Mouse (Mus musculus): ENCODE measurements around the gene Tacc3. TPM values are rescaled to one million over a fixed set of nuclear protein-coding genes. Genes with fewer than 3 reads are reported as not detected.

The Tacc3 gene
- 16.3 TPM for polyA plus RNA-seq (2014; fragmentation: Illumina TruSeq; extraction: RNeasy Lipid Tissue Mini Kit (QIAGEN cat#74804); ENCODE audit: low read depth, low replicate concordance)

DNA sequence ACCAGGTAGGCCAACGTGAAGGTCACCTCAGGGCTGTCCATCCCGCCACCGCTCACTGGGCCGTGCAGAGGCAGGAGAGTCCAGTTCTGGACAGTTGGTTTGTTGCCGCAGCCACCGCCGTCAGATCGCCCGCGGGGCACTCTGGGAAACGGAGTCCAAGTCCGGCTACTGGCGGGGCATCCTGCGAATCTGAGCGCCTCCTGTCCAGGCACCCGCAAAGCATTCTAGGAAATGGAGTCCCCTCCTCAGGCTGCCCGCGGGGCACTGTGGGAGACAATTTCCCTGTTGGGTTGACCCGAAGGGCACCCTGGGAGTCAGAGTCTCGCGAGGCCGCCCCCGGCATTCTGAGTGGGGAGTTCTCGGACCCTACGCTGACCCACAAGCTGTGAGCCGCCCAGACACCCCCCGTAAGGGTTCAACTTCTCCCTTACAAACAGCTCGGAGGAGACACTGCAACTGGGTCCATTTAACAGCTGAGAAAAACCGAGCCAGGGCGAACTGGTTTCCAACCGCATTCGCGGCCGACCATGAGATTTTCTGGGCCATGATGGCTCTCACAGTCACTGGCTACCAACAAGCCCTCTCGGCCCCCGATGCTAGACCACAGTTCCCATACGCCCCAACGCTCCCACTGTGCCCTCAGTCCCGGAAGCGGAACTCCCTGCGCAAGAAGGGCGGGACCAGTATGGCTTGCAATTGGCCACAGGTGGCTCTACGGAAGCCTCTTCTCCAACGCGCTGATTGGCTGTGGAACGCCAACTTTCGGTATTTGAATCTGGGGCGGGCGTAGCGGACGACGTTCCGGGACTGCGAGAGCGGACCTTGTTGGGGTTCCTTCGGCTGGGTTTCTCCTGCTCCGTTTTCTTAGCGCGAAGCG, at the start of gene Tacc3, which contains the start of gene Tmem129:
TSS of gene Tacc3 (plus strand) at position 342 of the 877 bp plus-strand sequence.
TSS of gene Tmem129 (minus strand) at position 630 of the 877 bp plus-strand sequence.

DNA sequence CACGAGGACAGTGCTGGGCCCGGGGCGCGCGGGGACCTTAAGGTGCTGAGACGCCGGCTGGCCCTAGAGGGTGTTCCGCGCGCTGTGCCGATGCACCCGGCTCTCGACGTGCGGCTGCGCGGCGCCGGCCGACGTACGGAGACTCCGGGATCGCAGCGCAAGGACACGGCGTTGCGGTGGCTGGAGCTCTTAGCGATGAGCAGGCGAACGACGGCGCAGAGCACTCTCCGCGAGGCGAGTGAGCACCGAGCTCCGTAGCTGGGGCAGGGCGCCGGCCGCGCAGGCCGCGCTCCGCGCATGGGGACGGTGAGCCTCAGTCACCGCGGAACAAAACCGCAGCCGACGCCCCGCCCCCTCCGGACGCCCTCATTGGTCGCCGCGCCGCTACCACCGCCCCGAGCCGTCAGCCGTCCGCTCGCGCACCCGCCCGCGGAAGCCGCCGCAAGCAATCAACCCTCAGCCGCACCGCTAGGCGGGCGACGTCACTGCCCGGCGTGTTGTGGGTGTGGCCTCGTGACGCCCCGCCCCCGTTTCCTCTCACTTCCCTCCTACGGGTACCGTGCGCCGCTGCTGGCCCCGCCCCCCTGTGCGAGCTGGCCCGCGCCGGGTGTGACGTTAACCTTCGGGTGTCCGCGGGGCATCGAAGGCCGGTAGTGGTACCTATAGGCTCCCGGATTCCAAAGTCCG, 28.5 kb upstream of the Tacc3 start, which contains the start of the genes Fam53a and Gm9903:
TSS of gene Fam53a (minus strand) at position 335 of the 687 bp plus-strand sequence.
TSS of gene Gm9903 (plus strand) at position 625 of the 687 bp plus-strand sequence.

DNA sequence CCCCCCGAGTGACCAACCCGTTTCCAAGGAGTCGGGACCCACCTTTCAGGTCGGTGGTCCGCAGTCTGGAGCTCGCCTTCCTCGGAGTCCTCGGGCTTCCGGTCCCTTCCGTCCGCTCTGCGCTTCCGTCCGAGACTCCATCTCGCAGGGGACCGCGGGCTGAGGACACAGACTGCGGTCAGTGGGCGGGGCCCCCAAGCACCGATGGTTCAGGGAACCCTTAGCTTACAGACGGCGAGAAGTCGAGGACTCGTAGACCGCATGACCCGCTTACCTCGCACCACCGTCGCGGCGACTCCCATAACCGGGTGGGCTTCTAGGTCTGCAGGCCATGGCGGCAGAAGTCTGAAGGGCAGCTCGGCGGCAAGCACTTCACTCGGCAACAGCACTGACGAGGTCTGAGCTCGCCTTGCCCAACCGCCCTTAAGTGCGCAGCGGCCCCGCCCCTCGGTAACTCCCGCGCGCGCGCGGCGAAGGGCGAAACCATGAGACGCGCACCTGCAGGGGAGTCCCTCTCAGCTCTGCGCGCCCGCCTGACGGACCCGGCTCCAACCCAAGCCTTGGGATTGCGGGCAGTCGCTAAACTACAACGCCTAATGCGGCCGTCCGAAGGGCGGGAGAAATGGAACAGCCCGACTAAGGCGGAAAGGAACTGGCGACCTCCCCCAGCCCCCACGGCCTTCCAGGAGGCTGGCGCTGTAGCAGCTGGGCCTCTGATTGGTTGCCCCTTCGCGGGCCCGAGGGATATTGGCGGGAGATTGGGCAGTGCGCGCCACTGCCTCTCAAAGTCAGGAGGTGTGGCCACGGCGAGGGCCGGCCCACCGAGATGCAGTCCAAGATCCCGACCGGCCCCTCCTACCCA, 5.8 kb upstream of the Tacc3 start, which contains the start of gene Slbp:
TSS of gene Slbp (minus strand) at position 654 of the 862 bp plus-strand sequence.

DNA sequence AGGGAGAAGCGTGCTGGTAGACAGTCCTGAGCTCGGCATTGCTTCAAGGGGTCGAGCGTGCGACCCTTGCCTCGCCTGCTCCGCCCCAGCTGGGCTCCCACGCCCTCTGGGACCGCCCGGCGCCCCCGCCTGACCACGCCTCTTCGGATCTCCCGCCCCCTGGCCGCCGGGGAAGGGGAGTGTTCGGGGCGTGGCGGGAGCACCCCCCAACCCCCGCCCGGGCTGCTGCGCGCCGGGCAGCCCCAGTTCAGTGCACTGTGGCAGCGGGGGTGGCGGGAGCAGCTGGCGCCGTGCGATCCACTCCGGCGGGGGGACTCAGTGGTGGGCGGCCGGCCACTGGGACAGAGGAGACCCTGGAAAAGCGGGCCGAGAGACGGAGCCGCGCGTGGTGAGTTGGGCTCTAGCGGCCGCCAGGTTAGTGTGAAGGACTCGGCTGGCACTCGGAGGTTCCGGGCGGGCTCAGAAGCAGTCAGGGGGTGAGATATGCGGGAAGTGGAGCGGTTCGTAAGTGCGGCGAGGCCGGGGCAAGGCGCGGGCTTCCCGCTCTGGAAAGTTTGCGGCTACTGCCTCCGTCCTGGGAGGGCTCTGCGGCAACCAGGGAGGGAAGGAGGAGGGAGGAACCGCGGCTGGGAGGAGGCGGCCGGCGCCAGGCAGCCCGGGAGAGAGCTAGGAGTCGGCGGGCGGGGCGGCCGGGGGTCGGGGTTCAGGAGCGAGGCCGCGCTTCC, 63.8 kb downstream of the Tacc3 start, which contains the start of gene Fgfr3:
TSS of gene Fgfr3 (plus strand) at position 134 of the 725 bp plus-strand sequence.

Other genes with a start within 250 kb of the Tacc3 start
- not detected for gene Nkx1-1, start 224.2 kb upstream of the Tacc3 start, polyA plus RNA-seq (2014; fragmentation: Illumina TruSeq; extraction: RNeasy Lipid Tissue Mini Kit (QIAGEN cat#74804); ENCODE audit: low read depth, low replicate concordance)
- gene Fam53a, start 28.5 kb upstream of the Tacc3 start, polyA plus RNA-seq (2014; fragmentation: Illumina TruSeq; extraction: RNeasy Lipid Tissue Mini Kit (QIAGEN cat#74804); ENCODE audit: low read depth, low replicate concordance) = 7.3 TPM
- gene Gm9903, start 28.2 kb upstream of the Tacc3 start, polyA plus RNA-seq (2014; fragmentation: Illumina TruSeq; extraction: RNeasy Lipid Tissue Mini Kit (QIAGEN cat#74804); ENCODE audit: low read depth, low replicate concordance) = not detected
- 117 TPM for gene Slbp, start 5.6 kb upstream of the Tacc3 start, polyA plus RNA-seq (2014; fragmentation: Illumina TruSeq; extraction: RNeasy Lipid Tissue Mini Kit (QIAGEN cat#74804); ENCODE audit: low read depth, low replicate concordance)
- 15.0 TPM for gene Tmem129, start 288 bp downstream of the Tacc3 start, polyA plus RNA-seq (2014; fragmentation: Illumina TruSeq; extraction: RNeasy Lipid Tissue Mini Kit (QIAGEN cat#74804); ENCODE audit: low read depth, low replicate concordance)
- gene Fgfr3, start 63.5 kb downstream of the Tacc3 start, polyA plus RNA-seq (2014; fragmentation: Illumina TruSeq; extraction: RNeasy Lipid Tissue Mini Kit (QIAGEN cat#74804); ENCODE audit: low read depth, low replicate concordance) = 0.23 TPM
- gene Letm1, start 124.7 kb downstream of the Tacc3 start, polyA plus RNA-seq (2014; fragmentation: Illumina TruSeq; extraction: RNeasy Lipid Tissue Mini Kit (QIAGEN cat#74804); ENCODE audit: low read depth, low replicate concordance) = 13.2 TPM
- 76.8 TPM for gene Nsd2, start 162.6 kb downstream of the Tacc3 start, polyA plus RNA-seq (2014; fragmentation: Illumina TruSeq; extraction: RNeasy Lipid Tissue Mini Kit (QIAGEN cat#74804); ENCODE audit: low read depth, low replicate concordance)

Data from adrenal gland, adult 10 weeks (tissue).